Mouse (Mus musculus): Measurements from ENCODE around the gene Ablim1.

GRCm38 (mm10) chr19:57167721-57168120 lies 147.0 kb downstream of the Ablim1 start:
- TF ChIP-seq EP300 (optimal IDR thresholded peaks at IDR 0.05) (no peak), CTCF (IDR thresholded peaks at IDR 0.05; ENCODE audit: low read depth) (no peak)

All from stomach, postnatal 0 days (tissue).